Mouse (Mus musculus) spleen, adult 18-20 months (tissue): ENCODE results near the gene Ndufc1.
"Not testable (repeated sequence)": the region's sequence is repeated elsewhere in the genome, so short reads cannot be mapped to it uniquely, and the experiment has no call there.

Experiments
- DNase-seq, 2 experiments: peaks; one replicate each; pipeline ENCODE4 v3.0.0; 2022; ENCODE audit warnings: mixed read lengths in 2 of 2

The Ndufc1 gene

DNA sequence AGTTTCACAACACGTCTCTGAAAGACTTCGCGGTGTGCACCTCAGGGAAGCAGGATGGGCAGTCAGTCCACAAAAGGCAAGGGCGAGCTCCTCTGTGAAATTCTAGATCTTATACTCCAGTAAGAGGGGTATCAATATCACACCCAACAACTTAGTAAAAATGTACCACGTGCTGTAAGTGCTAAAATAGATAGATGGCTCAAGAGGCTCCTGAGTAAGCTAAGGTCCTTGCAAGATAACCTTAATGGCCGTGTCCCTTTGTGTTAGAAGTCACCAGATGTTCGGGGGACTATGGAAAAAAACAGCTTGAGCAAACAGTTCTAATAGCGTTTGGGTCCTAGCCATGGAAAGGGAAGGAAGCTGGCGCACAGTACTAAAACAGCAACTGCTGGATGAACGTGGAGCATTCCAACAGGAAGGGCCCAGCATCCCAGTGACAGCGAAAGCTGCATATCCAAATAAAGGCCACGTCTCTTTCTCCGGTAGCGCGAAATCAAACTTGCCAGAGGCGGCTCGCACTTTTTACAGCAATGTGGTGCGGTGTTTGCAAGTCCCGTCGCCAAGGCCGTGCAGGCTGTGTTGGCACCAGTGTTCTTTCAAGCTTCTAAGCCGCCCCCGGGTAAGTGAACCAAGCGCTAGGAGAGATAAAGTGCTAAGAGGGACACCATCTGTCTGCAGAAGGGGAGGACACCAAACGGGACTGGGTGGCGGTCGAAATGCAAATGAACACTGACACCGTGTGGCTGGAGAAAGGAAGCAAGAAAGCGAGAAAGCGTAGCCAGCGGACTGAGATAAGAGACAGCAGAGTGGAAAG lies 43.9 kb downstream of the Ndufc1 start:
- DNase-seq, result peak; percentile 62 to 68

DNA sequence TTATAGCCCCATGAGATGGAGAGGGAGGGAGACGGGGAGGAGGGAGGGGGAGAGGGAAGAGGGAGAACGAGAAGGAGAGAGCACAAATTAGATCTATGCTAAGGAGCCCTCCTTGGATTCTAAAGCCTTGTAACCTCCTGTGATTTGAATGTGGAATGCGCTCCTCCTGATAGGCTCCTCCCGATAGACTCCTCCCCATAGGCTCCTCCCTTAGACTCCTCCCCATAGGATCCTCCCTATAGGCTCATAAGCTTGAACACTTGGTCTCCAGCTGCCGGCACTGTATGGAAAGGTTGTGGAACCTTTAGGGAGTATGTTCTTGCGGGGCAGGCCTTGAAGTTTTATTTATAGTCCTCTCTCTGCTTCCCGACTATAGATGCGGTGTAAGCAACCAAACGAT lies 47.7 kb downstream of the Ndufc1 start:
- no peak for DNase-seq

DNA sequence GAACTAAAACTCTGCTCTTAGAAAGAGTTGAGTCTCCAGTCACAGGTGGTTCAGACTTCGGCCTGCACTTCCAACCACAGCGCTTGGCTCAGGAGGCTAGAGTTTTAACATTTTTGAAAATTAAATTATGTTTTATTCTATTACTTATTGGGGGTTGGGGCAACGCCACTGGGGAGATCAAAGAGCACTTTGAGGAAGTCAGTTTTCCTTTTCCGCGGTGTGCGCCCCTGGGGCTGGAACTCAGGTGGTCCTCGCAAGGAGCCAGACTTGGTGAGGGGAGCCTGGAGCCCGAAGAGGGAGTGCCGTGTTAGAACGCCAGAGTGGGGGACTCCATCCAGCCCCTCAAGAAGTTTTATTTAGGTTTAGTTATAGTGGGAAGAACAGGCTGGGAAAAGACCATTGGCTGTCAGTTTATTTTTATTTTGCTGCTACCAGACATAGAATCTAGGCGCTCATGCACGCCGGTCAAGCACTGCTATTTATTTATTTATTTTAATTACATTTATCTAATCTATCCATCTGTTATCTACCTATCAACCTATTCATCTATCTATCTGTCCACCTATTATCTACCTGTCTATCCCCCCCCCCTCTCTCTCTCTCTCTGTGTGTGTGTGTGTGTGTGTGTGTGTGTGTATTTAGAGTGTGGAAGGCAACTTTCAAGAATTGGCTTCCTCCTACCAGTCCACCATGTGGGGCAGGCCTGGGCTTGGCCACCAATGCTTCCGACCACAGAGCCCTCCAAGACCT lies 49.1 kb downstream of the Ndufc1 start:
- DNase-seq, result peak in 1 of 2 experiments; percentile 15

DNA sequence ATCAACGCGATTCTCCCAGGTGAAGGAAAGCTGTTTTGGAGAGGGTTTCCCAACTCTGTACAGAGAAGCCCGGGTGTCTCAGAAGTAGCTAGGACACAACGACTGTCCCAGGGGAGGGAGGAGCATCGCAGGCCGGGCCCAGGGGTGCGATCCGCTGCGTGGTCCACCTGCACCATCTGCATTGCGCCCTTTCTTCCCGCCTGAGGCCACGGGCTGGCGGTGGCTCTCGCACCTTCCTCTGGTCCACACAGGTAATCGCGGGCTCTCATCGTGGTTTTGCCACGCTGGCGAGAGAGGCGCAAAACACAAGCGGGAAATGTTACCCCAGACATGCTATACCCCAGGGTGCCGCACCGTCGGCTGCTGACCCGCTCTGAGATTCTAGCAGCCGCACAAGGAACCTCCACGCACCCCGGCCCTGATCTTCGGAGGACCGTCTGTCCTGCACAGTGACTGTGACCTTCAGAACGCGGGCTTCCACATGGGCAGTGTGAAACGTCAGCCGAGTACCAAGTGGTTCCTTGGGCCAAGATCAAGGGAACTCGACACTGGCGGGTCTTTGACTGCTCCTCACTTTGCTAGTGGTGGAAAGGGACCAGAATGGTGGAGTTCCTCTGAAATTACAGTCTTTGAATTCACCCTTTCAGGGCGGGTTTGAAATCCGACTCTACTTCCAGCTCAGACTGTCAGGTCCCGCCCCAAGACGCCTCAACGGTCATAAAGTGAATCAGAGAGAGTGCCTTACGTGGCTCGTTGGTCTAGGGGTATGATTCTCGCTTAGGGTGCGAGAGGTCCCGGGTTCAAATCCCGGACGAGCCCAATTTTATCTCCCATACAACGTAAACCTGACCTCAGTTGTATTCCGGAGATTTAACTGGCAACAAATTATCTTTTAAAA lies 49.9 kb downstream of the Ndufc1 start:
- DNase-seq, result peak; percentile 73 to 82

DNA sequence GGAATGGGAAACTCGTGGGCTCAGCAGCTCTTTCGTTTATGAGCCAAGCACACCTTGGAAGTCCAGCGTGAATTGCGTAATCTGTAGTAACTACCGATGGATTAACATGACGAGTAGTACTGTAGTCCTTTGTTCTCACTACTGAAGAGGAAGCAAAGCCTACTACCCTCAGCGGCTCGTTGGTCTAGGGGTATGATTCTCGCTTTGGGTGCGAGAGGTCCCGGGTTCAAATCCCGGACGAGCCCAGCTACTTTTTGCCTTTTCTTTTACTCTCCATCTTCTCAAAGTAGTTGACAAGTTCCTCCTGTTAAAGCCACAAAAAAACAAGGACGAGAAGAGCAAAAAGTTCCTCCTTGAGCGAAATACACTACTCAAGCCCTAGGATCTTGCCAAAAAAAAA lies 50.6 kb downstream of the Ndufc1 start:
- DNase-seq, result peak; percentile 70 to 84

DNA sequence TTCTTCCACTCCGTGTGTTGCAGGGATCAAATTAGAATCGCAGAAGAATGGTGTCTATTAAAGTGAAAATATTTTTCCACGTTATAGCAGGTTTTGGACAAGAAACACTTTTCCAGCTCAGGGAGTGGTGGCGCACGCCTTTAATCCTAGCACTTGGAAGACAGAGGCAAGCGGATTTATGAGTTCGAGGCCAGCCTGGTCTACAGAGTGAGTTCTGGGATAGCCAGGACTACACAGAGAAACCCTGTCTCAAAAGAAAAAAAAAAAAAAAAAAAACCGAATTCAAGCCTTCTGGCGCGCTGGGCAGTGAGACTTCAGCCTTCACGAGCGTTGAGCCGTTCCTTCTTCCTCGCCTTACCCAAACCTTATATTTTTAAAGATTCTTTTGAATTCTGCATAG lies 51.2 kb downstream of the Ndufc1 start:
- no peak for DNase-seq

DNA sequence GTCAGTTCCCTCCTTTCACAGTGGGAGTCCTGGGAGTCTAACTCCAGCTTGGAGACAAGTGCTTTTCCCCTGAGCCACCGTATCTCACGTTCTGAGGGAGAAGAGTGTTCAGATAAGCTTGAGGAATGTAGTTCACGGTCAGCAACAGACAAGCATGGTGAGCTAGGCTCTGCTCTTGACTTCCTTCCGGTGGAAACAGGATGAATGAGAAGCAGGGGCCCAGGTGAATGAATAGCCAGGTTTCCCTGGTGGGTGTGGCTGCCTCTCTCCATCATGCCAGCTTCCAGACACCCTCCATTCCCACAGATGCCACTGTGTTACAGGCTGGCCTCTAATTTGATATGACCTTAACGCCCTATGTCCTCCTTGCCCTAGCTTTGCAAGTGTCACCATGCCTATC lies 51.7 kb downstream of the Ndufc1 start:
- no peak for DNase-seq

DNA sequence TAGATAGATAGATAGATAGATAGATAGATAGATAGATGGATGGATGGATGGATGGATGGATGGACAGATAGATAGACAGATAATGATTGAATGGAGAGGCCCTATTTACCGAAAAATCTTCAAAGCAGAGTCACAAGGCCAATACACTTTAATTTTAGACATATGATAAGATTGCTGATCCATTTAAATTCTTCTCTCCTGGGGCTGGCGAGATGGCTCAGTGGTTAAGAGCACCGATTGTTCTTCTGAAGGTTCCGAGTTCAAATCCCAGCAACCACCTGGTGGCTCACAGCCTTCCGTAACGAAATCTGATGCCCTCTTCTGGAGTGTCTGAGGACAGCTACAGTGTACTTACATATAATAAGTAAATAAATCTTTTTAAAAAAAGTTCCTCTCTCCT lies 53.8 kb downstream of the Ndufc1 start:
- not testable (repeated sequence) for DNase-seq
